Mouse (Mus musculus): ENCODE measurements around the gene Lrcol1. TPM values are rescaled to one million over a fixed set of nuclear protein-coding genes. Genes with fewer than 3 reads are reported as not detected.

Lrcol1 gene
- polyA plus RNA-seq, 1 experiment from 2014 or later, result not detected

GRCm38 (mm10) chr5:110347006-110347405, 2.5 kb downstream of the Lrcol1 start:
- ATAC-seq (ENCODE audit: insufficient number of reproducible peaks, low FRiP score, low TSS enrichment, low read depth) (no peak), DNase-seq (ENCODE audit: low spot score) (no peak)
- Histone ChIP-seq H3K4me1 (ENCODE audit: control insufficient read depth, insufficient read depth, low read length) (peaks cover 5% of the 10 kb centered on the region), H3K4me2 (ENCODE audit: low read depth, severe bottlenecking) (no peak overlapping the region), H3K27me3 (ENCODE audit: control insufficient read depth, insufficient read depth, low read length) (peaks cover 17% of the 10 kb centered on the region), H3K4me3 (ENCODE audit: low read depth, low read length) (no peak overlapping the region), H3K27ac (replicated peaks; ENCODE audit: low read depth, low read length) (no peak overlapping the region), H3K9ac (ENCODE audit: low read length) (no peak overlapping the region), H3K9me3 (ENCODE audit: control insufficient read depth, low read length) (no peaks in the 10 kb centered on the region), H3K36me3 (ENCODE audit: control insufficient read depth, insufficient read depth, low read length) (no peaks in the 10 kb centered on the region)
- WGBS, result 82% methylated on average over 8 of the region's 8 CpGs

- Histone ChIP-seq H3K4me1 (ENCODE audit: control insufficient read depth, insufficient read depth, low read length) (peaks cover 3% of the 10 kb centered on the region; the same call in 1 of the 2 replicates), H3K27me3 (ENCODE audit: control insufficient read depth, insufficient read depth, low read length) (peaks cover 3% of the 10 kb centered on the region; the same call in 1 of the 2 replicates), H3K27ac (replicated peaks; ENCODE audit: low read depth, low read length) (no peak overlapping the region), H3K4me3 (ENCODE audit: low read depth, low read length) (no peak overlapping the region), H3K4me2 (ENCODE audit: low read depth, severe bottlenecking) (no peak overlapping the region), H3K9me3 (ENCODE audit: control insufficient read depth, low read length) (no peaks in the 10 kb centered on the region), H3K9ac (ENCODE audit: low read length) (no peak overlapping the region), H3K36me3 (ENCODE audit: control insufficient read depth, insufficient read depth, low read length) (no peaks in the 10 kb centered on the region)
- no peak for ATAC-seq (ENCODE audit: insufficient number of reproducible peaks, low FRiP score, low TSS enrichment, low read depth)
- peak; percentile 69 for DNase-seq (ENCODE audit: low spot score)
- WGBS, result 22% methylated on average over 7 of the region's 7 CpGs
Measured at GRCm38 (mm10) chr5:110354716-110355115, 10.2 kb downstream of the Lrcol1 start.

- peak; percentile 95 for DNase-seq (ENCODE audit: low spot score)
- H3K27ac ChIP-seq (replicated peaks; ENCODE audit: low read depth, low read length), result no peak overlapping the region
- WGBS, result 43% methylated on average over 8 of the region's 9 CpGs
- ATAC-seq (ENCODE audit: insufficient number of reproducible peaks, low FRiP score, low TSS enrichment, low read depth), result peak; percentile 46; the same call in 1 of the 2 replicates
- no peak overlapping the region for H3K4me3 ChIP-seq (ENCODE audit: low read depth, low read length)
- H3K9ac ChIP-seq (ENCODE audit: low read length), result no peak overlapping the region
- H3K4me1 ChIP-seq (ENCODE audit: control insufficient read depth, insufficient read depth, low read length), result peaks cover 3% of the 10 kb centered on the region; the same call in 1 of the 2 replicates
- no peaks in the 10 kb centered on the region for H3K36me3 ChIP-seq (ENCODE audit: control insufficient read depth, insufficient read depth, low read length)
- H3K9me3 ChIP-seq (ENCODE audit: control insufficient read depth, low read length), result no peaks in the 10 kb centered on the region
- H3K4me2 ChIP-seq (ENCODE audit: low read depth, severe bottlenecking), result no peak overlapping the region
- H3K27me3 ChIP-seq (ENCODE audit: control insufficient read depth, insufficient read depth, low read length), result peaks cover 3% of the 10 kb centered on the region; the same call in 1 of the 2 replicates
Measured at GRCm38 (mm10) chr5:110357531-110358179, 13.1 kb downstream of the Lrcol1 start.

- Histone ChIP-seq H3K36me3 (ENCODE audit: control insufficient read depth, insufficient read depth, low read length) (no peaks in the 10 kb centered on the region), H3K4me2 (ENCODE audit: low read depth, severe bottlenecking) (no peak overlapping the region), H3K4me3 (ENCODE audit: low read depth, low read length) (no peak overlapping the region), H3K9me3 (ENCODE audit: control insufficient read depth, low read length) (no peaks in the 10 kb centered on the region), H3K27ac (replicated peaks; ENCODE audit: low read depth, low read length) (no peak overlapping the region), H3K4me1 (ENCODE audit: control insufficient read depth, insufficient read depth, low read length) (peaks cover 13% of the 10 kb centered on the region), H3K9ac (ENCODE audit: low read length) (no peak overlapping the region), H3K27me3 (ENCODE audit: control insufficient read depth, insufficient read depth, low read length) (no peaks in the 10 kb centered on the region)
- WGBS, result 92% methylated on average over 6 of the region's 6 CpGs
- ATAC-seq (ENCODE audit: insufficient number of reproducible peaks, low FRiP score, low TSS enrichment, low read depth) (no peak), DNase-seq (ENCODE audit: low spot score) (no peak)
Measured at GRCm38 (mm10) chr5:110361465-110361864, 16.9 kb downstream of the Lrcol1 start.

- H3K9me3 ChIP-seq (ENCODE audit: control insufficient read depth, low read length), result no peaks in the 10 kb centered on the region
- H3K36me3 ChIP-seq (ENCODE audit: control insufficient read depth, insufficient read depth, low read length), result peaks cover 6% of the 10 kb centered on the region; the same call in 1 of the 2 replicates
- H3K27me3 ChIP-seq (ENCODE audit: control insufficient read depth, insufficient read depth, low read length), result no peaks in the 10 kb centered on the region
- H3K4me1 ChIP-seq (ENCODE audit: control insufficient read depth, insufficient read depth, low read length), result peaks cover 12% of the 10 kb centered on the region
- 1% methylated on average over 28 of the region's 28 CpGs for WGBS
- peak overlapping the region; percentile 58 for H3K9ac ChIP-seq (ENCODE audit: low read length)
- no peak overlapping the region for H3K27ac ChIP-seq (replicated peaks; ENCODE audit: low read depth, low read length)
- H3K4me3 ChIP-seq (ENCODE audit: low read depth, low read length), result peak overlapping the region; percentile 39
- ATAC-seq (ENCODE audit: insufficient number of reproducible peaks, low FRiP score, low TSS enrichment, low read depth), result peak; percentile 29
- peak overlapping the region; percentile 92 for H3K4me2 ChIP-seq (ENCODE audit: low read depth, severe bottlenecking)
- DNase-seq (ENCODE audit: low spot score), result no peak
Measured at GRCm38 (mm10) chr5:110362813-110363178, 18.3 kb downstream of the Lrcol1 start.

GRCm38 (mm10) chr5:110363179-110363821, 18.8 kb downstream of the Lrcol1 start:
- Histone ChIP-seq H3K36me3 (ENCODE audit: control insufficient read depth, insufficient read depth, low read length) (peaks cover 8% of the 10 kb centered on the region; the same call in 1 of the 2 replicates), H3K27me3 (ENCODE audit: control insufficient read depth, insufficient read depth, low read length) (no peaks in the 10 kb centered on the region), H3K4me1 (ENCODE audit: control insufficient read depth, insufficient read depth, low read length) (peaks cover 10% of the 10 kb centered on the region), H3K4me3 (ENCODE audit: low read depth, low read length) (peak overlapping the region; percentile 39), H3K9me3 (ENCODE audit: control insufficient read depth, low read length) (no peaks in the 10 kb centered on the region), H3K9ac (ENCODE audit: low read length) (peak overlapping the region; percentile 58), H3K27ac (replicated peaks; ENCODE audit: low read depth, low read length) (no peak overlapping the region), H3K4me2 (ENCODE audit: low read depth, severe bottlenecking) (peak overlapping the region; percentile 92)
- WGBS, result 1% methylated on average over 72 of the region's 72 CpGs
- peak; percentile 76 for ATAC-seq (ENCODE audit: insufficient number of reproducible peaks, low FRiP score, low TSS enrichment, low read depth)
- peak; percentile 86 for DNase-seq (ENCODE audit: low spot score)

- DNase-seq (ENCODE audit: low spot score) (no peak), ATAC-seq (ENCODE audit: insufficient number of reproducible peaks, low FRiP score, low TSS enrichment, low read depth) (peak; percentile 38; the same call in 1 of the 2 replicates)
- Histone ChIP-seq H3K4me3 (ENCODE audit: low read depth, low read length) (peak overlapping the region; percentile 39; the same call in 1 of the 2 replicates), H3K4me2 (ENCODE audit: low read depth, severe bottlenecking) (peak overlapping the region; percentile 92), H3K4me1 (ENCODE audit: control insufficient read depth, insufficient read depth, low read length) (peaks cover 10% of the 10 kb centered on the region), H3K36me3 (ENCODE audit: control insufficient read depth, insufficient read depth, low read length) (peaks cover 8% of the 10 kb centered on the region; the same call in 1 of the 2 replicates), H3K9ac (ENCODE audit: low read length) (peak overlapping the region; percentile 58; the same call in 1 of the 2 replicates), H3K9me3 (ENCODE audit: control insufficient read depth, low read length) (no peaks in the 10 kb centered on the region), H3K27me3 (ENCODE audit: control insufficient read depth, insufficient read depth, low read length) (no peaks in the 10 kb centered on the region), H3K27ac (replicated peaks; ENCODE audit: low read depth, low read length) (no peak overlapping the region)
- 29% methylated on average over 11 of the region's 11 CpGs for WGBS
Measured at GRCm38 (mm10) chr5:110363822-110364545, 19.5 kb downstream of the Lrcol1 start.

GRCm38 (mm10) chr5:110376802-110377433, 32.4 kb downstream of the Lrcol1 start:
- Histone ChIP-seq H3K36me3 (ENCODE audit: control insufficient read depth, insufficient read depth, low read length) (peaks cover 23% of the 10 kb centered on the region), H3K4me2 (ENCODE audit: low read depth, severe bottlenecking) (no peak overlapping the region), H3K4me1 (ENCODE audit: control insufficient read depth, insufficient read depth, low read length) (peaks cover 4% of the 10 kb centered on the region), H3K9me3 (ENCODE audit: control insufficient read depth, low read length) (no peaks in the 10 kb centered on the region), H3K27ac (replicated peaks; ENCODE audit: low read depth, low read length) (no peak overlapping the region), H3K4me3 (ENCODE audit: low read depth, low read length) (no peak overlapping the region), H3K27me3 (ENCODE audit: control insufficient read depth, insufficient read depth, low read length) (no peaks in the 10 kb centered on the region), H3K9ac (ENCODE audit: low read length) (no peak overlapping the region)
- 57% methylated on average over 8 of the region's 8 CpGs for WGBS
- ATAC-seq (ENCODE audit: insufficient number of reproducible peaks, low FRiP score, low TSS enrichment, low read depth) (no peak), DNase-seq (ENCODE audit: low spot score) (peak; percentile 88)

Data from limb, embryonic 11.5 days (tissue).